Mouse (Mus musculus) heart, embryonic 15.5 days (tissue): Measurements from ENCODE around the gene Fndc8. TPM values are rescaled to one million over a fixed set of nuclear protein-coding genes. Genes with fewer than 3 reads are reported as not detected.

Experiments used
- ATAC-seq: fragments of 200-750 bp; cut with Nextera tagmentation; replicated peaks from 2 replicates; pipeline ENCODE4 v1.8.0; 2017; ENCODE audit warnings: low read depth, moderate TSS enrichment; ENCODE audit not compliant: insufficient number of reproducible peaks, insufficient read depth, low FRiP score
- H3K27ac ChIP-seq: fragments of 300-500 bp; sonication (generic); 2 replicates; pipeline ENCODE4 v1.5.1; 2015; ENCODE audit warnings: mild to moderate bottlenecking, inconsistent platforms
- H3K27me3 ChIP-seq: fragments of 300-500 bp; sonication (generic); 2 replicates; pipeline ENCODE4 v1.6.1; 2015; ENCODE audit warnings: inconsistent platforms
- H3K36me3 ChIP-seq: fragments of 300-500 bp; sonication (generic); 2 replicates; pipeline ENCODE4 v1.6.1; 2015; ENCODE audit warnings: mild to moderate bottlenecking, inconsistent platforms
- H3K4me1 ChIP-seq: fragments of 300-500 bp; sonication (generic); replicated peaks from 2 replicates; pipeline ENCODE4 v1.6.1; 2015; ENCODE audit warnings: inconsistent platforms
- H3K4me2 ChIP-seq: fragments of 300-500 bp; sonication (generic); 2 replicates; pipeline ENCODE4 v1.6.1; 2015; ENCODE audit warnings: inconsistent platforms, mild to moderate bottlenecking, moderate library complexity
- H3K4me3 ChIP-seq: fragments of 300-500 bp; sonication (generic); 2 replicates; pipeline ENCODE4 v1.5.1; 2015; ENCODE audit warnings: mild to moderate bottlenecking, inconsistent platforms
- H3K9ac ChIP-seq: fragments of 300-500 bp; sonication (generic); 2 replicates; pipeline ENCODE4 v1.6.1; 2015; ENCODE audit warnings: mild to moderate bottlenecking, inconsistent platforms
- H3K9me3 ChIP-seq: fragments of 300-500 bp; sonication (generic); replicated peaks from 2 replicates; pipeline ENCODE4 v1.6.1; 2016; ENCODE audit warnings: inconsistent platforms
- WGBS: fragments of 180-500 bp; shearing (Covaris S2); methylation state at CpG from one replicate; pipeline ENCODE4 v1.1.7; 2015; ENCODE audit warnings: mixed read lengths; 5-methylcytosine and 5-hydroxymethylcytosine counted together
- polyA plus RNA-seq: library from polyadenylated mRNA; unstranded; fragments of >200 nt; fragmentation: Nextera tagmentation; extraction: Ambion mirVana; gene quantifications from 2 replicates; pipeline ENCODE4 v1.2.1, GENCODE M21; 2015

The Fndc8 gene
- polyA plus RNA-seq, 1 experiment from 2014 or later: 0.08 TPM

GRCm38 (mm10) chr11:82869506-82870172 lies 22.3 kb upstream of the Fndc8 start:
- ATAC-seq: no peak
- H3K36me3 ChIP-seq: no peaks in the 10 kb centered on the region
- 0 out of 2 replicates have a peak overlapping the region, but pooled peaks have one; percentile 85 for H3K9ac ChIP-seq
- peak overlapping the region; percentile 99 for H3K4me3 ChIP-seq
- no peaks in the 10 kb centered on the region for H3K9me3 ChIP-seq
- 65% methylated on average over 9 of the region's 9 CpGs for WGBS
- peak overlapping the region; percentile 91 for H3K4me2 ChIP-seq
- no peaks in the 10 kb centered on the region for H3K27me3 ChIP-seq
- no peak overlapping the region; the same call in 1 of the 2 replicates for H3K27ac ChIP-seq
- H3K4me1 ChIP-seq: peaks cover 13% of the 10 kb centered on the region

DNA sequence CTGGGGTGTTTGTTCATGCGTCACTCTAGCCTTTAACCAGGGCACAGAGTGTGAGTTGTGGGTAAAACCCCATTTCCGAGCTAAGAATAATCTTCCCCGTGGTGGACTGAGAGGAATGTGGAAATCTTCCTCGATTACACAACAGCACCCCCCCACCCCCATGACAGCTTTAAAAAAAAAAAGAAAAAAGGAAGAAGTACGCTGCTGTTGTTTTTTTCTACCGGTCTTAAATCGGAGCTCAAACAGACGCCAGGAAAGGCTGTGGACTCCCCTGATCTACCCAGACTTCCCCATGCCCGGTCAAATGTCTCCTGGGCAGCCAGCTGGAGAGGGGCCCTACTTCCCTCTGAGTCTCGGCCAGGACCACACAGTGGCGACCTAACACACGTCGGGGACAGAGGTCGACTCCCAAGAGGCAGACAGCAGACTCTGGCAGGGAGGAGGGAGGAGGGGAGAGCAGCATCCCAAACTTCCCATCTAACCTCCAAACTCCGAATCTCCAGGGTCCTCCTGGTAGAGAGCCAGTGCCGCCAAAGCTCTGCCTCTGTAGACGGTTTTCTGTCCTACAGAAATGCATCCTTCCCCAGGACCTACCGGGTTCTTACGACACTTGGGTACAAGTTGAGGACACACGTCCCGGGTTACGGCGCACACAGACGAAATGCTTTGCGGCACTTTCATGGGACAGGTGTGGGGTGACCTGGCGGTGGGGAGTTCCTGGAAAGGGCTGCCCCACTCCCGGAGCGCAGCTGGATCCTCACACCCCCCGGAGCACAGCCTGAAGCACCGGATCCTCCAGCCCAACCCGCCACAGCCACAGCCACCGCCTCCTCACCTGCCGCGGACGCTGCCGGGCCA lies 21.5 kb upstream of the Fndc8 start:
- peak; percentile 30 for ATAC-seq
- Histone ChIP-seq H3K36me3 (no peaks in the 10 kb centered on the region), H3K4me2 (peak overlapping the region; percentile 91), H3K9me3 (no peaks in the 10 kb centered on the region), H3K4me3 (peak overlapping the region; percentile 99), H3K27ac (peak overlapping the region; percentile 69), H3K27me3 (no peaks in the 10 kb centered on the region), H3K9ac (peak overlapping the region; percentile 85), H3K4me1 (peaks cover 16% of the 10 kb centered on the region)
- 3% methylated on average over 36 of the region's 36 CpGs for WGBS

GRCm38 (mm10) chr11:82871031-82871446 lies 20.9 kb upstream of the Fndc8 start, which contains the start of gene Rffl:
TSS of gene Rffl (minus strand) at chr11:82871210.
- peak within 1 kb of the TSS; percentile 99 for H3K4me3 ChIP-seq
- peak within 1 kb of the TSS; percentile 91 for H3K4me2 ChIP-seq
- peak within 1 kb of the TSS; percentile 69 for H3K27ac ChIP-seq
- peaks cover 16% of the 10 kb centered on the region for H3K4me1 ChIP-seq
- 1% methylated on average over 43 of the region's 43 CpGs for WGBS
- H3K9me3 ChIP-seq: no peaks in the 10 kb centered on the region
- H3K36me3 ChIP-seq: no peaks in the 10 kb centered on the region
- H3K27me3 ChIP-seq: no peaks in the 10 kb centered on the region
- H3K9ac ChIP-seq: peak within 1 kb of the TSS; percentile 85
- ATAC-seq: peak; percentile 93

GRCm38 (mm10) chr11:82874924-82875323 lies 17.0 kb upstream of the Fndc8 start:
- no peaks in the 10 kb centered on the region for H3K9me3 ChIP-seq
- 0 out of 2 replicates have a peak overlapping the region, but pooled peaks have one; percentile 24 for H3K27ac ChIP-seq
- no peak overlapping the region for H3K4me3 ChIP-seq
- WGBS: 22% methylated on average over 5 of the region's 5 CpGs
- no peak for ATAC-seq
- no peak overlapping the region for H3K9ac ChIP-seq
- 0 out of 2 replicates have a peak overlapping the region, but pooled peaks have one; percentile 10 for H3K4me2 ChIP-seq
- peaks cover 12% of the 10 kb centered on the region for H3K4me1 ChIP-seq
- no peaks in the 10 kb centered on the region for H3K27me3 ChIP-seq
- H3K36me3 ChIP-seq: peaks cover 9% of the 10 kb centered on the region; the same call in 1 of the 2 replicates

- no peaks in the 10 kb centered on the region for H3K27me3 ChIP-seq
- H3K9me3 ChIP-seq: no peaks in the 10 kb centered on the region
- H3K4me2 ChIP-seq: no peak overlapping the region
- no peak overlapping the region for H3K4me3 ChIP-seq
- no peak overlapping the region for H3K9ac ChIP-seq
- 87% methylated on average over 5 of the region's 5 CpGs for WGBS
- peaks cover 11% of the 10 kb centered on the region; the same call in 1 of the 2 replicates for H3K36me3 ChIP-seq
- H3K27ac ChIP-seq: no peak overlapping the region
- ATAC-seq: no peak
- H3K4me1 ChIP-seq: peaks cover 5% of the 10 kb centered on the region; the same call in 1 of the 2 replicates
Measured at GRCm38 (mm10) chr11:82875631-82876030, 16.3 kb upstream of the Fndc8 start.

- Histone ChIP-seq H3K27me3 (no peaks in the 10 kb centered on the region), H3K9ac (no peak overlapping the region), H3K27ac (no peak overlapping the region), H3K36me3 (peaks cover 23% of the 10 kb centered on the region; the same call in 1 of the 2 replicates), H3K9me3 (no peaks in the 10 kb centered on the region), H3K4me3 (no peak overlapping the region), H3K4me1 (0 out of 2 replicates have a peak, but pooled peaks cover 3% of the 10 kb centered on the region), H3K4me2 (no peak overlapping the region)
- 78% methylated on average over 7 of the region's 7 CpGs for WGBS
- no peak for ATAC-seq
Measured at GRCm38 (mm10) chr11:82877726-82878344, 14.1 kb upstream of the Fndc8 start.

DNA sequence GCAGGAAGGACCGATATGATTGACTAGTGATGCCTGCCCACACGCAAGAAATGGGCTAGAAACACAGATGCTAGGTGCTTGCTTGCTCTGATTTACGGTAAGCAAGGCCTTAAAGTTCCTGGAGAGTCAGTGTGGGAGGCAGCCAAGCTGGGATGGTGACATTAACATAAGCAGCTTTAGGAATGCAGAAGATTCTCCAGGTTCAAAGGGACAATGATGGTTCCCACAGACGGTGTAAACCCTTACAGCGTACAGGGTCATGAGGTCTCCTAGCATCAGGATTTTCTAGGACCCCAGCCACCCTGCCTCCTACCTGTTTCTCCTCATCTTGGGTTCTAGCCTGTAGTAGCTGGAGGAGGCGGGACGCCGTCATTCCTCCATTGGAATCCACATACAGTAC lies 8.7 kb upstream of the Fndc8 start:
- Histone ChIP-seq H3K4me1 (peaks cover under 1% of the 10 kb centered on the region; the same call in 1 of the 2 replicates), H3K9me3 (no peaks in the 10 kb centered on the region), H3K4me2 (no peak overlapping the region), H3K4me3 (no peak overlapping the region), H3K27me3 (no peaks in the 10 kb centered on the region), H3K9ac (no peak overlapping the region), H3K36me3 (peaks cover 24% of the 10 kb centered on the region; the same call in 1 of the 2 replicates), H3K27ac (no peak overlapping the region)
- WGBS: 73% methylated on average over 8 of the region's 8 CpGs
- no peak for ATAC-seq

- Histone ChIP-seq H3K9me3 (no peaks in the 10 kb centered on the region), H3K9ac (no peak overlapping the region), H3K4me3 (no peak overlapping the region), H3K27ac (no peak overlapping the region), H3K27me3 (peaks cover 3% of the 10 kb centered on the region), H3K36me3 (peaks cover 11% of the 10 kb centered on the region; the same call in 1 of the 2 replicates), H3K4me1 (peaks cover 16% of the 10 kb centered on the region), H3K4me2 (no peak overlapping the region)
- WGBS: 80% methylated on average over 3 of the region's 3 CpGs
- ATAC-seq: no peak
Measured at GRCm38 (mm10) chr11:82886559-82886958, 5.4 kb upstream of the Fndc8 start.

GRCm38 (mm10) chr11:82888491-82888946 lies 3.4 kb upstream of the Fndc8 start:
- H3K4me1 ChIP-seq: peaks cover 16% of the 10 kb centered on the region
- no peak overlapping the region for H3K27ac ChIP-seq
- H3K9me3 ChIP-seq: no peaks in the 10 kb centered on the region
- peak overlapping the region; percentile 95 for H3K4me2 ChIP-seq
- H3K9ac ChIP-seq: no peak overlapping the region; the same call in 1 of the 2 replicates
- H3K4me3 ChIP-seq: 0 out of 2 replicates have a peak overlapping the region, but pooled peaks have one; percentile 2
- ATAC-seq: no peak
- peaks cover 12% of the 10 kb centered on the region for H3K27me3 ChIP-seq
- WGBS: 55% methylated on average over 10 of the region's 10 CpGs
- no peaks in the 10 kb centered on the region for H3K36me3 ChIP-seq

DNA sequence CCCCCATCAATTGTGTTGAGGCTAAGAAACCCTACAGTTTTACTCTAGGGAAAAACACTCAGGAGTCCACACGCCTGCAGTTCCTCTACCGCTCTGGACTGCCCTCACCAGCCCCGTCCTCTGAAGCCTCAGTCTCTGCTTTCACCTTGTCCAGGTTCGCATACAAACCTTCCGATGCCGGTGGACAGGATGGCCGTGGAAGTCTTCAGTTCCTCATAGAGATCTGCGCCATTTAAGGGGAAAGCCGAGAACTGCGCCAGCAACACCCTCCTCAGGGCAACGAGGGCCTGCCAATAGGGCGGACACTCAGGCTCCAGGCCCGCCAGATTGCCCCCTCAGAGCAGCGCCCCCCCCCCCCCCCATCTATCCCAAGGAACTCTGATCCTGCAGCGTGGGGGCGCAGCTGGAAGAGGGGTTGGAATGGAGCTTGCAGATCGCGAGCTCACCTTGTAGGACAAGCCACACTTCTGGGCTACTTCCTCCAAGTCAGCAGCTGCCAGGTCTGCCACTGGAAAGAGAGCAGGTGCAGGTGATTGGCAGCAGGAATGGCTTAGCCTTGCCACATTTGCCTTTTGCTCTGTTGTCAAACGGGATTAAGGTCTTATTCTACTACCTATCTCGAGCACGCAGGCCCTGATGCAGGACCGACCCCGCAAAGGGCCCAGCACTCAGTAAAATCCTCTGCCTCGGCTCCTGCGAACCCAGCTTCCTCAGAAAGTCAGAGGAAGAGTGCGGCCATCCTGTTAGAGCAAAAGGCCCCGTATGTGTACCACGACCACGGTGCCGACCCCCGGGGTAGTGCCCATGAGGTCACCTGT lies 2.2 kb upstream of the Fndc8 start:
- H3K4me3 ChIP-seq: peak overlapping the region; percentile 84
- H3K9ac ChIP-seq: peak overlapping the region; percentile 78
- no peaks in the 10 kb centered on the region for H3K36me3 ChIP-seq
- ATAC-seq: peak; percentile 25; the same call in 1 of the 2 replicates
- H3K27ac ChIP-seq: peak overlapping the region; percentile 73
- 5% methylated on average over 31 of the region's 31 CpGs for WGBS
- H3K27me3 ChIP-seq: peaks cover 12% of the 10 kb centered on the region
- peaks cover 16% of the 10 kb centered on the region for H3K4me1 ChIP-seq
- peak overlapping the region; percentile 95 for H3K4me2 ChIP-seq
- no peaks in the 10 kb centered on the region for H3K9me3 ChIP-seq
